In genomic region chr13:37531512-37532183, GRCm38 (mm10) we compare ENCODE assay signal across 16 mouse cellular contexts.
DNase-seq lines count a peak whose midpoint lies in the region; ATAC-seq and TF ChIP-seq lines count a peak whose summit lies in the region.
"Had no signal": no experiment of that assay in that cellular context is flagged by ENCODE, and none has a peak within 500 bp of the region (broad histone marks: within the 10 kb centered on the region; RNA-seq: fewer than 3 reads in every experiment).

No protein-coding gene starts in this region.

- no peak overlapping the region for H3K4me3 ChIP-seq in lung, embryonic 14.5 days (ENCODE audit: low read depth, low read length)
- no peak overlapping the region for H3K4me3 ChIP-seq in embryonic fibroblast, embryonic 13.5 days (ENCODE audit: insufficient read depth, low read length)
- H3K4me3 ChIP-seq in intestine, embryonic 16.5 days (ENCODE audit: low read length), result no peak overlapping the region
- H3K4me3 ChIP-seq: hindbrain, embryonic 15.5 days; liver, embryonic 13.5 days had no signal

- H3K36me3 ChIP-seq in lung, embryonic 14.5 days (ENCODE audit: insufficient read depth), result no peaks in the 10 kb centered on the region
- no peaks in the 10 kb centered on the region for H3K36me3 ChIP-seq in intestine, embryonic 16.5 days (ENCODE audit: control insufficient read depth, insufficient read depth, low read length)
- H3K36me3 ChIP-seq: hindbrain, embryonic 15.5 days; liver, embryonic 13.5 days had no signal

- no peak overlapping the region for H3K4me2 ChIP-seq in lung, embryonic 14.5 days
- no peak overlapping the region for H3K4me2 ChIP-seq in intestine, embryonic 16.5 days (ENCODE audit: low read depth, low read length)
- H3K4me2 ChIP-seq: hindbrain, embryonic 15.5 days; liver, embryonic 13.5 days had no signal

- 48% methylated on average over 8 of the region's 8 CpGs for WGBS in lung, embryonic 14.5 days
- 60% methylated on average over 8 of the region's 8 CpGs for WGBS in intestine, embryonic 16.5 days

- H3K9ac ChIP-seq in lung, embryonic 14.5 days, result no peak overlapping the region
- no peak overlapping the region for H3K9ac ChIP-seq in intestine, embryonic 16.5 days (ENCODE audit: low read depth, low read length)
- H3K9ac ChIP-seq: hindbrain, embryonic 15.5 days; liver, embryonic 13.5 days had no signal

- TF ChIP-seq CTCF in lung, embryonic 14.5 days (IDR thresholded peaks at IDR 0.05; ENCODE audit: low read depth), result no peak
- TF ChIP-seq CTCF in embryonic fibroblast, embryonic 13.5 days (IDR thresholded peaks at IDR 0.05; ENCODE audit: borderline replicate concordance, insufficient read depth, low read length), result no peak

- no peaks in the 10 kb centered on the region for H3K9me3 ChIP-seq in lung, embryonic 14.5 days (ENCODE audit: low read depth, low read length)
- no peaks in the 10 kb centered on the region for H3K9me3 ChIP-seq in intestine, embryonic 16.5 days (ENCODE audit: control insufficient read depth, low read length)
- H3K9me3 ChIP-seq: hindbrain, embryonic 15.5 days; liver, embryonic 13.5 days had no signal

- no peak for ATAC-seq in lung, embryonic 14.5 days (ENCODE audit: insufficient read depth)
- no peak for ATAC-seq in erythroblast, adult 5-6 weeks (replicated peaks; ENCODE audit: low FRiP score, poor library complexity, severe bottlenecking)
- no peak for ATAC-seq in intestine, embryonic 16.5 days
- ATAC-seq: forebrain, embryonic 14.5 days had no signal

- no peak for TF ChIP-seq POLR2A in embryonic fibroblast, embryonic 13.5 days (IDR thresholded peaks at IDR 0.05; ENCODE audit: low read depth, low read length)

- no peak overlapping the region for H3K27ac ChIP-seq in lung, embryonic 14.5 days (ENCODE audit: low read depth)
- H3K27ac ChIP-seq in embryonic fibroblast, embryonic 13.5 days (ENCODE audit: insufficient read depth, low read length), result peak overlapping the region; percentile 51; the same call in 1 of the 2 replicates
- no peak overlapping the region for H3K27ac ChIP-seq in intestine, embryonic 16.5 days (ENCODE audit: low read length)
- H3K27ac ChIP-seq: hindbrain, embryonic 15.5 days; liver, embryonic 13.5 days; macrophage had no signal

- H3K27me3 ChIP-seq in lung, embryonic 14.5 days (ENCODE audit: insufficient read depth, low read length), result no peaks in the 10 kb centered on the region
- H3K27me3 ChIP-seq in intestine, embryonic 16.5 days (replicated peaks; ENCODE audit: control insufficient read depth, insufficient read depth, low read length), result no peaks in the 10 kb centered on the region
- H3K27me3 ChIP-seq: hindbrain, embryonic 15.5 days; liver, embryonic 13.5 days had no signal

- peaks cover 9% of the 10 kb centered on the region for H3K4me1 ChIP-seq in lung, embryonic 14.5 days (ENCODE audit: insufficient read depth)
- H3K4me1 ChIP-seq in embryonic fibroblast, embryonic 13.5 days (ENCODE audit: control insufficient read depth, insufficient read depth, low read length), result peaks cover 8% of the 10 kb centered on the region; the same call in 1 of the 2 replicates
- H3K4me1 ChIP-seq in intestine, embryonic 16.5 days (ENCODE audit: control insufficient read depth, insufficient read depth, low read length), result peaks cover 8% of the 10 kb centered on the region; the same call in 1 of the 2 replicates
- H3K4me1 ChIP-seq: hindbrain, embryonic 15.5 days; liver, embryonic 13.5 days had no signal

- DNase-seq in adrenal gland, adult 2 months, result peak; percentile 78
- DNase-seq in adrenal gland, adult 8-10 months, result no peak
- peak; percentile 36 for DNase-seq in lung, embryonic 14.5 days
- DNase-seq in lung, postnatal 36 days, result no peak
- DNase-seq in skeletal muscle tissue, adult 2 months (ENCODE audit: low read depth, low spot score), result peak; percentile 82
- DNase-seq: cerebellum, postnatal 14 days; kidney, adult 8-10 months; liver, embryonic 13.5 days; midbrain, embryonic 14.5 days; thymus, postnatal 14 days had no signal

Comparison
In these comparisons a context has a peak if more than half of its experiments do, and no peak if none do; other contexts are left out.
1. DNase-seq: peak in adrenal gland, adult 2 months (single experiment), lung, embryonic 14.5 days (single experiment) and skeletal muscle tissue, adult 2 months (single experiment); none in adrenal gland, adult 8-10 months (single experiment) and lung, postnatal 36 days (single experiment).